Mouse (Mus musculus): ENCODE measurements around the gene Vps37b.

GRCm38 (mm10) chr5:123994468-123994867, 37.6 kb downstream of the Vps37b start:
- TF ChIP-seq CTCF (IDR thresholded peaks at IDR 0.05; ENCODE audit: low read depth): no peak
- no peak for TF ChIP-seq EP300 (IDR thresholded peaks at IDR 0.05; ENCODE audit: low read depth)
